Mouse (Mus musculus): ENCODE measurements at regions not wholly inside any gene's neighbourhood (a gene's known extent, or its start where the extent isn't known, plus 50 kb on each side); places are given as distances from the start of the nearest gene placed in this dataset.

- no peak for DNase-seq
- intact Hi-C loops (cut with DNase I), result no loop called here
These were observed 62.9 kb downstream of the Cst10 start for GRCm38 (mm10) chr2:149467801-149468200.

DNA sequence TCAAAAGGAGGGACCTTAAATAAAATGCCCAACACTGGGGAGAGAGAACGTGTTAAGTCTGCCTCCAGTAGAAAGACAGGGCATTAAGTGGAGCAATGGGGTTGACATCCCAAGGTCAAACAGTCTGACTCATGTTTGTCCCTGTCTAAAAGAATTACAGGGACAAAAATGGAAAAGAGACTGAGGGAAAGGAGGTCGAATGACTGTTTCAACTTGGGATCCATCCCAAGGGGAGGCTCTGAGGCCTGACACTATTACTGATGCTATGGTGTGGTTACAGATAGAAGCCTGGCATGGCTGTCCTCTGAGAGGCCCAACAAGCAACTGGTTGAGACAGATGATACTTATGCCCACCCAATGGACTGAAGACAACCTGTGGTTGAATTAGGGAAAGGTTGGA, 67.6 kb downstream of the Cst10 start:
- intact Hi-C loops (cut with DNase I), result no loop called here
- no peak for DNase-seq

DNA sequence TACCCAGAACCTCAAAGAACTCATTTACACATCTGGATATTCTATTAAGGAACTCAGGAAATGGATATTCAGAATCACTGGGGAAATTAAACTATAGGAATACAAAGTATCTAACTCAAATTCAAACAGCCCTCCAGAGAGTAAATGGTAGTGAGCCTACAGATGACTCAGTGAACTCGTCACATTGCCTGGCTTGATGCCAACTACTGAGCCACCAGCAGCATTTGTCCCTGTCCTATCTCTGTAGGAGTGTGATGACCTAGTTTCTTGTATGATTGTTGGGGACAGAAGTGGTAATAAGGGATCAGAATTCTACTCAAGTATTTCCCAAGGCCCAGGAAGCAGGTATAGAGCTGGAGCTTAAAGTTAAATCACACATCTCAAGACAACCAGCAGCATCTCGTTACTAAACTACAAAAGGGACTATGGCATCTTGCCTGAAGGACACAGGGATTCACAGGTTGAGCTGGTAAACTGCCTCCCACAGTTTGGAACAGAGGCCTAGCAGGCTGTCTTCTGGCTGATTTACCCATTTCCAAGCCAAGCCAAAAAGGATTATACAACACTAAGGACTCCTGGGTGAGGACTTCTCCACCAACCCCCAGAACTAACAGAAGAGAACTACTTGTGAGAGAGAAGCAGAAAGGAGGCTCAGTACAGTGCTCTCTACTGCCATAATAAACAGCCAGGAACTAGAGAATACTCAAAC, 88.6 kb downstream of the Cst10 start:
- intact Hi-C loops (cut with DNase I), result no loop called here
- no peak for DNase-seq

- intact Hi-C loops (cut with DNase I), result no loop called here
- DNase-seq, result no peak
These were observed 108.0 kb downstream of the Cst10 start for GRCm38 (mm10) chr2:149512870-149513269.

DNA sequence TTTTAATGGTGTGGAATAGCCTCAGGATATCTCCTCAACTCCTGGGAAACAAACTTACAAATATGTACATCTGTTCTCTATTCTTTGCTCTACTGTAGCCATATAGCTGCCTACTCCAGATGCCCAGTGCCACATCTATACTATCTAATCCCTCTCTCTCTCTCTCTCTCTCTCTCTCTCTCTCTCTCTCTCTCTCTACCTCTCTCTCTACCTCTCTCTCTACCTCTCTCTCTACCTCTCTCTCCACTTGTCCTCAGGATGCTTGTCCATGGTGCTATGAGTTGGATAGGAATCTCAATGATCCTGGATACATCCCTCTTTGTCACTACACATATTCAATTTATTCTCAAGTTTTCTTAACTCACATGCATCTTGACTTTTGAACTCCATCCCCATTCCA, 119.6 kb downstream of the Cst10 start:
- intact Hi-C loops (cut with DNase I), result no loop called here
- no peak for DNase-seq

- no peak for DNase-seq
- intact Hi-C loops (cut with DNase I), result no loop called here
These were observed 138.0 kb downstream of the Cst10 start for GRCm38 (mm10) chr2:149542837-149543236.

GRCm38 (mm10) chr2:149545708-149546107, 140.9 kb downstream of the Cst10 start:
- no peak for DNase-seq
- intact Hi-C loops (cut with DNase I), result no loop called here

DNA sequence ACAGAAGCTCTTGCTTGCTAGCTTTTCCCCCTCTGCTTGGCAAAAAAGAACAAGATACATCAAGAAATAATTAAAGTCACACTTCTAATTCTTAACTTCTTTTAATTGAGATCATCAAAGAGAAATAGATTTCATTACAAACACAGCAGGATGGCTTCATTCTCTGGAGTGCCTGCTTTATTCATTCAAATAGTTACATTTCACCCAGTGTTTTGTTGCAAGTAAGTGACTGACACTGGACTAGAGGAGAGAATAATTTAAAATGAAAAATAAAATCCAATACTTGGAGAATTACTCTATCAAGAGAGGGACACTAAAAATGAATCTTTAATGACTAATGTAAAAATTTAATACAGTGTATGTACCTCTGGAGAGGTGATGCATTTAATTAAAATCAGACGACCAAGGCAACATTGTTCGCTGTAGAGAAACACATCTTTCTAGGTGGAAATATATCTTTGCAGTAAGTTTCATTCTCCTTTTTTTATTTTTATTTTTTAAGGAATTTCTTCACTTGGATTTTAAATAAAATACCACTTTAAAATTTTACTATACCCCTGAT, 141.9 kb downstream of the Cst10 start:
- DNase-seq, result no peak
- intact Hi-C loops (cut with DNase I), result no loop called here

DNA sequence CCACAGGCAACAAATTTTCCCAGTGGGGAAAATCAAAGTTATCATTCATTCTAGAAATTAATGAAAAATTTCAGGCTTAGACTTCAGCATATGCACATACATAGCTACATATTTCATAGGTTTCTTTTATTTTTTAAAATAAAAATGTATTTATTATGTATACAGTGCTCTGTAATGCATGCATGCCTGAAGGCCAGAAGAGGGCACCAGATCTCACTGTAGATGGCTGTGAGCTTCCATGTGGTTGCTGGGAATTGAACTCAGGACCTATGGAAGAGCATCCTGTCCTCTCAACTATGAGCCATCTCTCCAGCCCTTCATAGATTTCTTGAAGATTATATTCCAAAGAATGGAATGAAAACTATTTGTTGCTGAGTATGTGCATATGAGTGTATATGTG, 150.4 kb downstream of the Cst10 start:
- intact Hi-C loops (cut with DNase I), result no loop called here
- no peak for DNase-seq

DNA sequence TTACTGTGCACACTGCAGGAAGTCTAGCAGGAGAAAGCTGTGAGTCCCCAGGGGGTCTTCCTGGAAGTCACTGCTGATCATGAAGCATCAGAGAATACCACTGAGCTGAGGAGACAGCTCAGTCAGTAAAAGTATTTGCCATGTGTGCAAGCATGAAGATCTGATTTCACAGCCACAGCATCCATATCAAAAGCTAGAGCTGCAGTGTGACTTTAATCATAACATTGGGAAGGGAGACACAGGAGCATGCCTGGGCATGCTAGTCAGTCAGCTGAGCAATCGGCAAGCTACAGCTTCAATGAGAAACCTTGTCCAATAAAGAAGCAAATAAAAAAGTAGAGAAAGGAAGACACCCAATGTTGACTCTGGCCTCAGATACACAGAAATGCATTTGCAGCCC, 168.9 kb downstream of the Cst10 start:
- intact Hi-C loops (cut with DNase I), result no loop called here
- DNase-seq, result no peak

GRCm38 (mm10) chr2:149602581-149602980, 197.7 kb downstream of the Cst10 start:
- DNase-seq, result no peak

GRCm38 (mm10) chr2:149613381-149613780, 208.5 kb downstream of the Cst10 start:
- intact Hi-C loops (cut with DNase I), result no loop called here
- no peak for DNase-seq

More at GRCm38 (mm10) chr2:149602581-149602980, 197.7 kb downstream of the Cst10 start:
- intact Hi-C loops (cut with DNase I), result no loop called here

DNA sequence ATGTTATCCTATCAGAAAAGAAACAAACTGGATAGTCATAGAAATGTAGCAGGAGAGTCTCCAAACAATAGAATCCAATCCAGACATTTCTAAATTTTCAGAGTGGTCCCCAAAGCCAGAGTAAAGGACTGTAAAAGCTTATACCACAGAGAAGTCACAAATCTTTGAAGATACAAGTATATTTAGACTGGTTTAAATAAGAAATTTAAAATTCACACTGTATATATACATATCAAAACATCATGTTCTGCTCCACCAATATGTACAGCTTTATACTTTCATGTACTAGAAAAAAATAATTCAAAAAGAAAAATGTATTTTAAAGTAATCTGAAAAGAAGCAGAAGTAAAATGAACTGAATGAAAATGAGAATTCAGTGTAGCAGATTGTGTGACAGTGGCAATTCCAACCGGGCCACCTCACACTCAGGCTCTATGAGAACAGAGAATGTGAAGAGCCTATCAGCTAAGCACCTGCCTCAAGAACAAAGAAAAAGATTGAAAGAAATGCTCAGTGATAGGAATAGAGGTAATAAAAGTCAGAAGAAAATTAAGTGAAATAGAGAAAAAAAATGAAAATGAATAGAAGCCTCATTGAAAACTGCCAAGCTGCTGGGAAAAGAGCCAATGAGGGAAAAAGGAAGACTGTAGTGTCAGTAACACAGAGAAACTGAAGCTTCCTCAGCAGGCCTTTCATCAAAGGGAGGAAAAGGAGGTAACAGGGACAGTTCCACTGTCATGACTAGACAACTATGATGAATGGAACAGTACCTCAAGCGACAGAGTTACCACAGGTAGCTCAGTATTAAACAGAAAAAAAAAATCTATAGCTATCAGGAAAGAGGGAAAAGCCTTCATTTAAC, 209.5 kb downstream of the Cst10 start:
- no peak for DNase-seq
- intact Hi-C loops (cut with DNase I), result no loop called here

- intact Hi-C loops (cut with DNase I), result no loop called here
- peak; percentile 32 to 36 for DNase-seq
These were observed 203.4 kb upstream of the Syndig1 start for GRCm38 (mm10) chr2:149625626-149626025.

GRCm38 (mm10) chr2:149641207-149641606, 187.8 kb upstream of the Syndig1 start:
- DNase-seq, result peak in 1 of 2 experiments; percentile 9
- intact Hi-C loops (cut with DNase I), result no loop called here

- intact Hi-C loops (cut with DNase I), result no loop called here
- DNase-seq, result no peak
These were observed 177.2 kb upstream of the Syndig1 start for GRCm38 (mm10) chr2:149651829-149652228.

DNA sequence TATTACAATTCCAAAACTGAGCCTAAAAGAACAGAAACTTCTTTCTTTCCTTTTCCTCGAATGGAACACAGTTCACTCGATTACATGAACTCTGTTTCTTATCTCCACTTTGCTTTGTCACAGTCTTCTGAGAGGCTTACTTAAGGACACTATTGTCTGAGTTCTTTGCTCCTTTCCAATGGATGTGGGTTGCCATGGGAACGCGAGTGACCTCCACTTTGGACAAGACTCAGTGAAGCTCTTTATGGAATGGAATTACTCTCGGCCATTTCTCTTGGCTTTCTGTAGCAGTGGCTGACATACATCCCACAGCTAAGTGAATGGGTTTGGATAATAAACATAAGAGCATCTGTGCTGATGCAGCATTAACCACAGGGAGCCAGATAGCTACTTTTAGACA, 167.9 kb upstream of the Syndig1 start:
- intact Hi-C loops (cut with DNase I), result no loop called here
- no peak for DNase-seq

DNA sequence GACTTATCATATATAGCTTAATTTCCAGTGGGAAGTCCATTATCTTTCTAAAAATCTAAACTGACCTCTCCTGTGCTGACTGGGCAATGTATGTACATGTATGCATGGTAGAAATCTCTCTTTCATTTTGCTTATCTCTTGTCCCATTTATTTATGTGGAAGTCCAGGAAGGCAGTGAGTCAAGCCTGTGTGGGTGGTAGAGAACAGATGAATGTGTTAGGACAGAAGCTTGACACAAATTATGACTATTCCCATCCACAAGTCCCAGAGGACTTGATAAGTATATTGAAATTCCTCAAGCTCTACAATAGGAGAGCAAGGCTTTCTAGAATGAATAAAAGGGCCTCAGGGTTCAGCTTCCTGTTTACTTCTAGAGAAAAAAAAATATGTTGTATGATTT, 164.6 kb upstream of the Syndig1 start:
- no peak for DNase-seq
- intact Hi-C loops (cut with DNase I), result no loop called here

DNA sequence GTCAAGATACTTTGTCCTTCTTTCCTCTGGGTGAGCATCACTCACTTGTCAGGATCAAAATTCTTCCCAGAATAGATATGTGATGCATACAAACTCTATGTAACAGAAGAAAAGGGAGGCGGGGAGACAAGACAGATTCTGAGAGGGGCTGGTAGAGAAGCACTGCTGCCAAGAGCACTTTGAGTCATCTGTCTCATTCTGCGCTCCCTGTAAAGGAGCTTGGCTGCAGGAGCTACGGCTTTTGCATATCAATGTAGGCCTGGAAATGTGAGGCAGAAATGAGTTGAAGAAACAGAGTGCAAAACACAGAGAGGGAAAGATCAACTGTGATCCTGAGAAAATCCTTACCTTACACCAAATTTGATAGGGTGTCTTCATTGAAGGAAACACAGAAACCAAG, 162.6 kb upstream of the Syndig1 start:
- intact Hi-C loops (cut with DNase I), result no loop called here
- no peak for DNase-seq

- intact Hi-C loops (cut with DNase I), result no loop called here
- DNase-seq, result no peak
These were observed 157.1 kb upstream of the Syndig1 start for GRCm38 (mm10) chr2:149671870-149672269.

GRCm38 (mm10) chr2:149679822-149680459, 149.1 kb upstream of the Syndig1 start:
- DNase-seq, result peak; percentile 6 to 12
- intact Hi-C loops (cut with DNase I), result no loop called here

Measured in heart, postnatal 10 days (tissue).